Mouse (Mus musculus) brain, embryonic 14.5 days (tissue): Measurements from ENCODE around the gene Zfp639. TPM values are rescaled to one million over a fixed set of nuclear protein-coding genes. Genes with fewer than 3 reads are reported as not detected.

Experiments
- DNase-seq: peaks from one replicate; pipeline ENCODE4 v3.0.0-alpha.2; 2011; ENCODE audit warnings: low read depth
- CTCF ChIP-seq: fragments of 200-500 bp; IDR thresholded peaks from 2 replicates; pipeline ENCODE4 v1.5.1; 2012; ENCODE audit warnings: inconsistent platforms, mild to moderate bottlenecking, moderate library complexity, borderline replicate concordance; ENCODE audit not compliant: insufficient read depth, insufficient read length; ENCODE audit errors: extremely low read depth
- POLR2A ChIP-seq: fragments of 200-500 bp; IDR thresholded peaks from 2 replicates; pipeline ENCODE4 v1.6.1; 2012; ENCODE audit warnings: mild to moderate bottlenecking, inconsistent platforms, borderline replicate concordance; ENCODE audit not compliant: poor library complexity, insufficient read depth, insufficient read length, severe bottlenecking; ENCODE audit errors: extremely low read depth
- polyA plus RNA-seq: library from polyadenylated mRNA; depleted of rRNA; stranded (reverse); fragments of >200 nt; gene quantifications from 2 replicates; pipeline ENCODE4 v1.2.3, GENCODE M21; 2012; rRNA removed

The Zfp639 gene
- polyA plus RNA-seq, 1 experiment, result 59.4 TPM

DNA sequence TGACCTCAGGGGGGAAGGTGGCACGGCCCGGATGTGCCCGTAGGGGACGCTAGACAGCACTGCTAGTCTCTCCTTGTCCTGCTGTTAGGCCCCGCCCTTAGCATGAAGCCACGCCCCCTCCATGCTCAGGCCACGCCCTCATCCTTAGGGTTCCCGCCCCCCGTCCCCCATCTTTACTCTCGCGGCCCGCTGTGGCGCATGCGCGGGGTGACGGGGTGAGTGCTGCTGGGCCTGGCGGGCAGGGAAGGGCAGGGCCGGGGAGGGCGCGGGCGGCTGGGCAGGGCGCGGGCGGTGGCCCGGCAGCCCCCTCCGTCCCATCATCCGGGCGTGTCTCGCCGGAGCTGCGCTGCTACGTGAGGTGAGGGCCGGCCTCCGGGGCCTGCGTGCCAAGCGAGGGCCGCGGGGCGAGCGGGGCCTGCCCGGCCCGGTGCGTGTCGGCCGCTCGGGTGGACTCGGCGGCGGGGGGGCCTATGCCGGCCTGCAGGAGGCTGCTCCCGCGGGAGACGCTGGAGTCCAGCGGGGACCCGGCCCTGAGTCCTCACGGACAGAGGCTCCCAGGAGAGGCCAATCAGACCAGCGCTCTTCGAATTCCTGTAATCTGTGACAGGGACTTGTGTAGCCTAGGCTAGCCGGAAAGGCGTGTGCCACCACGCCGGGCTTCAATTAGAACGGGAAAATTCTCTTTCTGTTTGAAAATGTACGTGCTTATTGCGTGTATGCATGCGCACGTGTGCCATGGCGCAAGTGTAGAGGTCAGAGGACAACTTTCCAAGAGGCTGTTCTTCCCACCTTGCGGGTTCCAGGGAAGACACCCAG is 524 bp downstream of the Zfp639 start:
- TF ChIP-seq POLR2A (peak; percentile 91), CTCF (peak; percentile 72)
- peak; percentile 96 for DNase-seq

DNA sequence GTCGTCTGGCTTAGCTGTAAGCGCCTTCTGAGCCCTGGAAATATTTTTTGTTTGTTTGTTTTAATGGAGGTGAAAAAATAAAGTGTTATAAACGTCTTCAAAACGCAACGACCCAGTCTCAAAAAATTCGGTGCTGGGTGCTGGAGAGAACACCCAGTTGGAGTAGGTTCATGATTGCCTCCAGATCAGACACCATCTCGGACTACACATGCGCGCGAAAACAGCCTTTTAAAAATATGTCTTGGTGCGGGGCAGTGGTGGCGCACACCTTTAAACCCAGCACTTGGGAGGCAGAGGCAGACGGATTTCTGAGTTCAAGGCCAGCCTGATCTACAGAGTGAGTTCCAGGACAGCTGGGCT is 1.1 kb downstream of the Zfp639 start:
- peak; percentile 42 for DNase-seq
- no peak for TF ChIP-seq CTCF
- no peak for TF ChIP-seq POLR2A

DNA sequence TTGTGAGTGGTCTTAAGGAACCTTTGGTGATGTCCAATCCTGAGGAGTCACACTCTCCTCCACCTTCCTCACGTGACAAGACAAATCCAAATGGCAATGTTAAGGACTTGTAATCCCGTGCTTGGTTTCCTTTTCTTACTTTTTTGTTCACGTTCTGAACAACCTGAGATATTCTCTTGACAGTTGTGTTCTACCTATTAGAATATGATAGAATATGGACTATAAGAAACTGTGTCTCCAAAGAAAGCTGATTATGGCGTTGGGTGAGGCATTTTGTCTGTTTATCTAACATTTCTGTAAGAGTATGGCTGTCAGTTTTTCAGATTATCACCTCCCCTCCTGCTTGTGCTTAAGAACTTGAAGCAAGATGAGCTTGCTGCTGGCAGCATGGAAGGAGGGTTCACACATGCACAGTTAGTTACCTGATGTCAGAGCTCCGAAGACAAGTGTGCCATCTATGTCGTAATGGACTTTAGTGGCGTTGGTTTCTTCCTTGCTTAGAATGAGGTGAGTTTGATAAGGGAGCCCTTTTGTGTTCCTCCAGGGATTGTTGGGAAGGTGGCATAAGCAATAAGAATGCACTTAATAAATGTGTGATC is 2.7 kb downstream of the Zfp639 start:
- no peak for DNase-seq
- TF ChIP-seq POLR2A (no peak), CTCF (no peak)

DNA sequence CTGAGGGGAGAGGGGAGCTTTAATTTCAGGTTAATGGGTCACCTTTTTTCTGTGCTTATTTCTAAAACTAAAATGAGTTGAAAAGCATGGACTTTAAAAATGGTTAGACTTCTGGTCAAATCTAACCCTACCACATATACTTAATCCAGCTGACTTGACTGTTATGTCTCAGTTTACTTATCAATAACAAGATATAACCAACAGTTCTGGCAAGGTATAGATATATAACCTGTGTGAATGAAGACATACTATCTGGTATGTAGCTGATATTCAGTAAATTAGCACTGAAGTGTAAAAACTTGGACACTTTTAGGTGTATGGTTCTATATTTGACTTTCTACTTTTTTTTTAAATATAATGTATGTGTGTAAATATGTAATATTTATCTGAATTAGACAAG is 3.5 kb downstream of the Zfp639 start:
- no peak for DNase-seq

DNA sequence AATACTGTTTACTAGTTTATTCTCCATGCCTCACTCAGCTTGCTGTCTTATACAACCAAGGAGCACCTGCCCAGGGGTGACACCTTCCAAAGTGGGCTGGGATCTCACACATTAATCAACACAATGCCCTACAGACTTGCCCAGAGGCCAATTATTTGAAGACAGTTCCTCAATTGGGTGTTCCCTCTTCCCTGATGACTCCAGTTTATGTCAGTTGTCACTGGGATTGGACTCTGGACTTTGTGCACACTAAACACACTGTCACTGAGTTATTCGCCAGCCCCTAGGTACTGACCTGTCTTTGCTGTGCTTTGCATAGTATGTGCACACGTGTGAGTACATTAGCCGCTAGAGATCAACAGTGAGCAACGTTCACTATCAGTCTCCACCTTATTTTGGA is 17.1 kb downstream of the Zfp639 start:
- no peak for TF ChIP-seq POLR2A
- no peak for TF ChIP-seq CTCF

More for the DNA sequence above, 3.5 kb downstream of the Zfp639 start:
- TF ChIP-seq POLR2A (no peak), CTCF (no peak)

DNA sequence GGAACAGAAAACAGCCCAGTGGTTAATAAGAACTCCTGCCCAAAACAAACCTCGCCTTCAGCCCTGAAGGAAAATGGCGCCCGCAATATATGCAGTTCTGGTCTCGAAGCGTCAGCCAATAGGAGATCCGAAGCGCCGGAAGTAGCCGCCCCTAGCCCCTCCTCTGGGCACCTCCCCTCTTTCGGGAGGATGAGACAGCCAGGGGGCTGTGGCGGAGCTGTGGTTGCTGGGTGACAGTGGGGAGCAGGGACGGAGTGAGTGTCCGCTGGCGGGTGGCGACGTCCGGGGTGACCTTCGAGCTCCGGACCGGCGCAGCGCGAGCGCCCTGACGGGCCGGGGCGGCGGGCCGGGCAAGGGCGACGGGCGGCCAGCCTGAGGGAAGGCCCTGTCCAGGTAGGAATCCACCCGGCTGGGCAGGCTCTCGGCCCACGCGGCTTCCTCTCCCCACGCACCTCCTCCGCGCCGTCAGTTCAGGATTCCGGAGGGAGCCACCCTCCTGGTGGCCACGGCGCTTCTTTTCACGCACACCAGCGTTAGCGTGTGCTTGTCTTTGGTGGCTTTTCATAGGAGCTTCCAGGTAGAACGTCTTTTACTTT is 19.3 kb downstream of the Zfp639 start, which contains the start of gene Mfn1:
Gene Mfn1, plus strand, starts transcription at position 163 of the 596 bp plus-strand sequence.
- DNase-seq, result peak; percentile 97
- TF ChIP-seq POLR2A (peak; percentile 79; the same call in 1 of the 2 replicates), CTCF (no peak)

More for the DNA sequence above, 17.1 kb downstream of the Zfp639 start:
- DNase-seq, result no peak

DNA sequence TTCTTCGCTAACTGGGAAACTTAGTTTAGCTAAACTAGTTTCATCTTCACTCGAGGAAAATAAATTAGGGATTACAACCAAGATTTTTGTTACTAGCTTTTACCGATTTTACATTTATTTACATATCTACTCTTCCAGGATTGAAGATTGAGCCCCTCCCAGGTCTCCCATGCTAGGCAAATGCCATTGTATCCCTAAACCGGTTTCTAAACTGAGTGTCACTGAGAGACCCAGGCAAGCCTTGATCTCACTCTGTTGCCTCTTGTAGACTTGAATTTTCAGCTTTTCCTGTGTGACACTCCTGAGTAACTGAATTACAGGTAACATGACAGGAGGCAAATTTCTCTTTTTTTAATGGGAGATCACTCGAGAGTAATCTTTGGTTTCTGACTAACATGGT is 20.0 kb downstream of the Zfp639 start:
- no peak for TF ChIP-seq POLR2A
- no peak for TF ChIP-seq CTCF
- DNase-seq, result no peak

DNA sequence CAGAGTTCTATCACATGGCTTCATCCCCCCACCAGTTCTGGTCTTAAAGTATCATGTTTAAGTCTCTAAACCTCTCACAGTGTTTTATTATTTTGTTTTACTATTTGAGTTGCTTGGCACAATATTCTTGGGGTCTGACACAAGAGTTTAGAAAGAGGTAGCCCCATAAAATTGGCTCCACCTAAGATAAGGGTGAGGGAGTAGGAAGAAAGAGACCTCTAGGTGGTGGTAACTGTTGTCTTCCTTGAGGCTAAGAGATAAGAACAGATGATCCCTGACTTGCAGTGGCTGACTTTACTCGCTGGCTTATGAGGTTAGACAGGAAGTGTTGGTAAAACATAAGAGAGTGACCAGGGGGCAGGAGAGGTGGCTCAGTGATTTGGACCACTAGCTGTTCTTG is 25.6 kb downstream of the Zfp639 start:
- no peak for DNase-seq
- no peak for TF ChIP-seq POLR2A

DNA sequence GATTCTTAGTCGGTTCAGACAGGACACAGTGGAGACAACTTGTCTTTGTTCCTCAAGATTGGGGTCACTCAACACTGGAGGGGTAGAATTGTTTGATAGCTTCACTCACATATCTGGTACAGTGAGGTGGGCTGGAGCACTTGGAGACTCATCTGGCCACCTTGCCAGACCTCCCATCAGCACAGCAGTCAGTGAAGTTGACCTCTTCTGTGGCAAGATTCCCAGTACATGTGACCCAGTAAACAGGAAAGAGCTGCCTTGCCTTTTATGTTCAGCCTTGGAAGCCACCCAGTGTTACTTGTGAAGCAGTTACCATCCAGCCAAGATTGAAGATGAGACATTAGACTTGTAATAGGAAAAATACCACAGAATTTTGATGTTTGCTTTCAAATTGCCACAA is 27.5 kb downstream of the Zfp639 start:
- no peak for TF ChIP-seq POLR2A
- peak; percentile 9 for DNase-seq

DNA sequence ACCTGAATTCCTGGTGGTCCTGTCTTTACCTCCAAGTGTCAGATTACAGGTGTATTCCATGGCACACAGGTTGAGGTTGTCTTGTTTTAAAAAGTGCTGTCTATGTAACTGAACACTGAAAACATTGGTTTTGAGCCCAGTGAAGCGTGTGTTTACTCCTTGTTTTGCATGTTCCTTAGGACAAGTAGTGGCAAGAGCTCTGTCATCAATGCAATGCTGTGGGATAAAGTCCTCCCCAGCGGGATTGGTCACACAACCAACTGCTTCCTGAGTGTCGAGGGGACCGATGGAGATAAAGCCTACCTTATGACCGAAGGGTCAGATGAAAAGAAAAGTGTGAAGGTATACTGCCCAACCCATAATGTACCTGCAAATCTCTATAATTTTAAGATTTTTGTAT is 28.0 kb downstream of the Zfp639 start:
- DNase-seq, result no peak
- no peak for TF ChIP-seq CTCF
- no peak for TF ChIP-seq POLR2A

DNA sequence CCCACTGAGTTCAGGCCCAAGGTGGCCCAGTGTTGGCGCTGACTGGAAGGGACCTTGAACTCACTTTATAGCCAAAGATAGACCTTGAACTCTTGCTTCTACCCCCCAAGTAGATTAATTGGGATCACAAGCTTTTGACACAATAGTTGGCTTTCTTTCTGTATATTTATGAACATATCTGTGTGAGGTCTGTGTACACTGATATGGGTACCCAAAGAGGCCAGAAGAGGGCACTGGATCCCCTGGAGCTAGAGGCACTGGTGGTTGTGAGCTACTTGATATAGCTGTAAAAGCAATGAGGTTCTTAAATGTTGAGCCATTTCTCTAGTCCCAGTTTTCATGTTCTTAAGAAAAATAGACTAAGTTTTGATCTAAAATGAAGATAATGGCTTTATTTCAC is 43.0 kb downstream of the Zfp639 start:
- peak; percentile 28 for DNase-seq
- TF ChIP-seq CTCF, result peak; percentile 22; the same call in 1 of the 2 replicates
- no peak for TF ChIP-seq POLR2A

DNA sequence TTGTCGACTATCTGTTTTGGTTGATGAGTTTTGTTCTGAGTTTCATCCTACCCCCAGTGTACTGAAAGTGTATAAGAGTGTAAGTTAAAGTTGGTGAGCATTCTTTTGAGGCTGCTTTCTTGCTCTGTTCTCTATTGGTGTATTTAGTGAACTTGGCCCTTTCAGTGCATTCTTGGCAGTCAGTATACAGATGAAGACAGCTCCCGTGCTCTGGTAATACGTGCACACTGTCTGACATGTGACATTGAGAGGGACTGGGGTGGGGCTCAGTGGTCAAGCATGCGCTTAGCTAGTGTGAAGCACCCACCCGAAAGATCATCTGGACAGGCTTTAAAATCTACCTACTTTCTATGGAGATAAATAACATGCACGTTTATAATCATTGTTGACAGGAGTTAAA is 53.3 kb downstream of the Zfp639 start:
- DNase-seq, result no peak
- TF ChIP-seq CTCF, result no peak
- no peak for TF ChIP-seq POLR2A

Other genes starting within 250 kb of the Zfp639 start
- 15.0 and 20.6 TPM in 2 replicates for gene Zmat3, start 144.2 kb upstream of the Zfp639 start, polyA plus RNA-seq
- gene Pik3ca, start 112.6 kb upstream of the Zfp639 start, polyA plus RNA-seq, result 21.8 and 27.6 TPM in 2 replicates
- not detected in 2 replicates for gene Kcnmb3, start 18.0 kb upstream of the Zfp639 start, polyA plus RNA-seq
- 43.9 and 61.0 TPM in 2 replicates for gene Mfn1, start 19.2 kb downstream of the Zfp639 start, polyA plus RNA-seq
- 65.1 and 68.9 TPM in 2 replicates for gene Gnb4, start 106.3 kb downstream of the Zfp639 start, polyA plus RNA-seq
- gene Actl6a, start 196.0 kb downstream of the Zfp639 start, polyA plus RNA-seq, result 51.8 and 61.7 TPM in 2 replicates
- 210 and 260 TPM in 2 replicates for gene Ndufb5, start 226.7 kb downstream of the Zfp639 start, polyA plus RNA-seq
- gene Mrpl47, start 227.3 kb downstream of the Zfp639 start, polyA plus RNA-seq, result 12.6 and 15.8 TPM in 2 replicates